Mouse (Mus musculus) thymus, adult 2 months (tissue): ENCODE results near the gene Prr7.

ENCODE experiments used
- CTCF ChIP-seq: fragments of 200-500 bp; IDR thresholded peaks from 2 replicates; pipeline ENCODE4 v1.5.1; 2012; ENCODE audit warnings: mild to moderate bottlenecking, control low read depth, low read length, moderate library complexity, borderline replicate concordance; ENCODE audit not compliant: control insufficient read depth, poor library complexity, insufficient read depth; ENCODE audit errors: extremely low read depth
- POLR2A ChIP-seq: fragments of 200-500 bp; IDR thresholded peaks from 2 replicates; pipeline ENCODE4 v1.6.1; 2012; ENCODE audit warnings: mild to moderate bottlenecking, low read length, control low read depth, moderate library complexity; ENCODE audit not compliant: control insufficient read depth, poor library complexity, insufficient read depth; ENCODE audit errors: extremely low read depth

GRCm38 (mm10) chr13:55449205-55449604, 14.9 kb upstream of the Prr7 start:
- no peak for TF ChIP-seq CTCF
- 0 out of 2 replicates have a peak, but pooled peaks have one; percentile 25 for TF ChIP-seq POLR2A
